Mouse (Mus musculus) lung, adult 18-20 months (tissue): ENCODE measurements at regions not wholly inside any gene's neighbourhood (a gene's known extent, or its start where the extent isn't known, plus 50 kb on each side); places are given as distances from the start of the nearest gene placed in this dataset.

Experiments used
- DNase-seq, 2 experiments: peaks; one replicate each; pipeline ENCODE4 v3.0.0; 2022; ENCODE audit warnings: mixed read lengths in 2 of 2

DNA sequence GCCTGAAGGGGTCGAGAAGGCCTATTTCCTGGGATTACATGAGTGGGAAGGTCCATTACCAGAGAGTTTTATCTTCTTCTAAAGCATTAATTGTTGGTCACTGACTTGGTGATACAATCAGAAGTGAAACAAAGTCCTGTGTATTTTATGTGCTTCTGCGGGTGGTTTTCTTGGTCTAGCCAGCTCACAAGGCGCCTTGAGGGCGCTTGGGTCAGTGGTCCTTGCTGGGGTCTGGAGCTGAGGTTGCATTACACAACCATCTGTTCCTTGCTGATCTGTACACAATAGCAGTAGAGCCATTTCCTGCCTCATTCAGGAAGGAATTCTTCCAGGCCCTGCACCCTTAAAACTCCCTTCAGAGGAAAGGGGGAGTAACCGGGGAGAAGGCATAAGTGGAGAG, 116.9 kb upstream of the Neo1 start:
- peak in 1 of 2 experiments; percentile 9 for DNase-seq

GRCm38 (mm10) chr9:59144256-59144800, 108.1 kb upstream of the Neo1 start:
- no peak for DNase-seq

DNA sequence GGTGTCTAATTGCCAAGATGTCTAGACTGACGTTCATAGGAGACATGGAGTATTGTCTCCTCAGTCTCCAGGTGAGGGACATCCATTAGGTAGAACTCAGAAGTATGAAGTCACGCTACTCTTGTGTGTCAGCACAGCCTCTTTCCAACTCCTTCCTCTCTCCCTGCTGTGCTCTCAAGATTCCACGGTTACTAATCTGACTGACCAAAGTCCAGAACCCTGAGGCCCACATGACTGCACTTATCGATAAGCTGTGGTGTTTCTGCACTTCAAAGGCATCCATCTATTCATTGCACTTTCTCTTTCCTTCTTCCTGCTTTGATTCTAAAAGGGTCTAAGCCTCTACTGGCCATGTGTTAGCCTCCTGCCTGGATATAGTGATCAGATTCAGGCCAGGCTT, 107.4 kb upstream of the Neo1 start:
- DNase-seq = no peak

DNA sequence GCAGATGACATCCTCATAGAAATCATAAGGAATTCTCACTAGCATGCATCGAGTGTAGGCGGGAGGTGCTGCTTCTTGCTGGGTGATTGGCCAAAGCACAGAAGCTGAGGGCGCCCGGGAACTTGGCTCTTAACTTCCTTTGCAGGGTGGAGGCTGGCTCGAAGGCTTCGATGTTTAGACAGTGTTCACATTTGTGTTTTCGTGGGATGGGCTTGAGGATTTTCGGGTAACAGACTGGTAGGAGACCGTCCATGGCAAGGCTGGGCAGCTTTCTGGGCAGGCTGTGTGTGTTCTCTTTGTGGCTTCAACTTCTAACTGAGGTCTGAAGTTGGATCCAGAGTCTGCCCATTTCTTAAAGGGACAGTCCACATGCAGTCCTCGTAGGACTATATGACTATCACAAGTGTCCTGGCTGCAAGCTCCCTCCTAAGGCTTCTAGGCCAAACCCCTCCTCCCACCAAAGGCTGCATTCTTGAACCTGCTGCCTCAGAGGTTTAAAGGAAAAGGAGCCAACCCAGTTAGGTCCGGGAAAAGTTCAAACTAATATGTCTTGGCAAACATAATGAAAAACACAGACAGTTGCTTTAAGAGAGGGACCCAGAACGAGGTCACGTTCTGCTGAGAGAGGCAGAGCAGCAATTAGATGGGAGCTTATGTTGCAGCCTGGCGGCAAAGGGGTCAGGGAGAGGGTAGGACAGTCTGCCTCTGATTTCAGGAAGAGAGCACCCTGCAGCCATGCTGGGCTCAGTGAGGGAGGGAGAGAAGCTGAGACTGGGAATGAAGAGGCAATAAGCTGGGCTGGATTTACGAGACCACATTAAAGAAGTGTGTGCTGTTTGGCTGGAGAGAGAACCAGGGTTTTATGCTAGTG, 98.2 kb upstream of the Neo1 start:
- DNase-seq = peak in 1 of 2 experiments; percentile 12

DNA sequence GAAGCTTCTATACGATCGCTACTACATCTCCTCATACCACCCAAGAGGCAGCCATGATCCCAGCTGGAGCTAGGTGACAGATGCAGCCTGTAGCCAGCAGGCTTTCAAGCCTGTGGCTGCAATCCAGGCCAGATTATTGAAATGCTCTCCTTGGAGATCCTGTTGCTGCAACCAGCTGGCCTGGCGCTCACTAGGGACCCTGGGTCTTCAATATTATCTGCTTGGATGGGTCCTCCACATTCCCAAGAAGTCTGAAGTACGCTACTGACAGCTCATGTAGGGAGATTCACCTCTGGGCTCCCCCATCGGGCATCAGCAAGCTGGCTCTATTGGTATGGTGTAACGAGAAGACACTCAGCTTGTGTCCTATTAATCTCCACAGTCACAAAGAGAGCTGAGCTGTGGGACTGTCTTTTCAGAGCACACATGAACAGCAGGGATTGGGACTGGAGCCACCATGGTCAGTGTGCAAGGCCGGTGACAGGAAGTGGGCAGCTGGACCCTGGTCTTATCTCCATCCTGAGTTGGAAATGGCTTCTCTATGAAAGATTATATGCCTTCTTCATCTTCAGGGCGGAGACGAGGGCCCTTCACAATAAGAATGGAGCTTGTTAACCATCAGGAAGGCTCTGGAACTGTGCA, 93.6 kb upstream of the Neo1 start:
- peak in 1 of 2 experiments; percentile 37 for DNase-seq

DNA sequence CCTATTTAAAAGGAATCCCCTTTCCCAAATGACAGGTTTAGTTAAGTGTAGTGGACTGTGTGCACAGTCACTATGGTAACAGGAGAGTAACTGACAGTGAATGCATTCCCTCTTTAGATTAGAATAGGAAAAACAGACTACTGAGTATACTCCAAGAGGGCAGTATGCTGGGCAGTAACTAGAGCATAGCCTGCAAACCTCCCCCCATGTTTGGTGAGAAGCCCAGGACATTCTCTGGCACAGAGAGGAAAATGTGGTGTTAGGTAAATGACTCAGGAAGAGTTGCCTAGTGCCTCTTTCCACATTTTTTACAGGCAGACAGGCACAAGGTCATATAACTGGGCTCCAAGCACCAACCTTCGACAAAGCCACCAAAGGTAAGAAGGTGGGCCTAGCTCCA, 93.0 kb upstream of the Neo1 start:
- DNase-seq = peak in 1 of 2 experiments; percentile 16

DNA sequence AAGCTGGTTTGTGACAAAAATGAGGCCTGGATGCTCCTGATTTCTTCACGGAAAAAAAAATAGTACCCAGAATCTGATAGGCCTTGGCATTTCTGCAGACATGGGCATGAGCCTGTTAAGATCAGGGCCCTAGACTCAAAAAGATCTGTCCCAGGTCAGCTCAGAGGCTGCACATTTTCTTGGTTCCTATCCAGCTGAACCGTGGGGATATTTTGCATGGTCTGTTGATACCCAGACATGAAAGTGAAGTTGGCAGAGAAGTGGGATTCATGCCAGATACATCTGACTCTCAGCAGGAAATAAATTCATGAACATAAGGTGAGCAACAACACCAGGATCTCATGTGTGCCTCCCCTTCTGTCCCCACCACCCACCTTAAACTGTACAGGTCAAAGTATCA, 91.8 kb upstream of the Neo1 start:
- DNase-seq = no peak

GRCm38 (mm10) chr9:59125886-59126285, 89.6 kb upstream of the Neo1 start:
- DNase-seq = no peak

- DNase-seq = no peak
Measured at GRCm38 (mm10) chr9:59116561-59116960, 80.3 kb upstream of the Neo1 start.

DNA sequence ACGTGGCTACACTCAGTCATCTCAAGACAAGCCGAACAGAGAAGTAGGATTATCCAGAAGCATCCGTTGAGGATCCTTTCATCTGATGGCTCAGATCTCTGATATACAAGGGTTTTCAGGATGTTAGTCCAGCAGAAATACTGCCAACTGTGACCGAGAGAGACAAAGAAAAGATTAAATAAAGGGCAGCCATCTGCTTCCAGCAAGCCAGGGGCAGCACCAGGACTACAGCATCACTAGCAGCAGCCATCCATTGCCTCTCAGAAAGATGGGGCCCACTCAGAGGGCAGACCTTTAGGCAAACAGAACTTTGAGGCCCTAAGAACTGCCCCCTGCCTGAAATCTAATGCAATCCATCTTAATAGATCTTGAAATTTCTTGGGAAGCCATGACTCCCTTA, 77.6 kb upstream of the Neo1 start:
- DNase-seq = no peak

- peak in 1 of 2 experiments; percentile 21 for DNase-seq
Measured at GRCm38 (mm10) chr9:59099738-59100137, 63.5 kb upstream of the Neo1 start.

GRCm38 (mm10) chr9:59097564-59097963, 61.3 kb upstream of the Neo1 start:
- DNase-seq = no peak

GRCm38 (mm10) chr9:59096551-59097268, 60.5 kb upstream of the Neo1 start:
- no peak for DNase-seq

- DNase-seq = no peak
Measured at GRCm38 (mm10) chr9:59095626-59096025, 59.4 kb upstream of the Neo1 start.

- no peak for DNase-seq
Measured at GRCm38 (mm10) chr9:59094106-59094505, 57.9 kb upstream of the Neo1 start.

- no peak for DNase-seq
Measured at GRCm38 (mm10) chr9:59091179-59091578, 54.9 kb upstream of the Neo1 start.

- DNase-seq = no peak
Measured at GRCm38 (mm10) chr9:59087704-59088103, 51.5 kb upstream of the Neo1 start.

- DNase-seq = no peak
Measured at GRCm38 (mm10) chr9:59087112-59087511, 50.9 kb upstream of the Neo1 start.

- DNase-seq = no peak
Measured at GRCm38 (mm10) chr9:59086556-59087102, 50.4 kb upstream of the Neo1 start.
